Mouse (Mus musculus) heart, adult 2 months (tissue): Measurements from ENCODE around the gene Rbbp9. TPM values are rescaled to one million over a fixed set of nuclear protein-coding genes. Genes with fewer than 3 reads are reported as not detected.

Experiments
- DNase-seq, 2 experiments: peaks; one replicate each; pipeline ENCODE4 v3.0.0; 2021
- H3K27ac ChIP-seq: fragments of 200-600 bp; 2 replicates; pipeline ENCODE4 v1.8.1; 2022
- H3K27me3 ChIP-seq: fragments of 200-500 bp; 2 replicates; pipeline ENCODE4 v1.6.1; 2012; ENCODE audit warnings: mild to moderate bottlenecking, low read length, inconsistent platforms, mixed read lengths; ENCODE audit not compliant: control insufficient read depth, insufficient read depth
- H3K36me3 ChIP-seq: fragments of 200-500 bp; 2 replicates; pipeline ENCODE4 v1.6.1; 2012; ENCODE audit warnings: low read length, inconsistent platforms; ENCODE audit not compliant: control insufficient read depth, insufficient read depth
- H3K4me1 ChIP-seq: fragments of 200-500 bp; 2 replicates; pipeline ENCODE4 v1.6.1; 2011; ENCODE audit warnings: low read length; ENCODE audit not compliant: control insufficient read depth, insufficient read depth
- H3K4me3 ChIP-seq: fragments of 200-600 bp; 2 replicates; pipeline ENCODE4 v1.8.1; 2022
- H3K79me2 ChIP-seq: fragments of 200-500 bp; replicated peaks from 2 replicates; pipeline ENCODE4 v1.6.1; 2012; ENCODE audit warnings: mild to moderate bottlenecking, inconsistent platforms, low read length, moderate library complexity, mixed read lengths; ENCODE audit not compliant: control insufficient read depth, insufficient read depth
- H3K9ac ChIP-seq: fragments of 200-500 bp; 2 replicates; pipeline ENCODE4 v1.6.1; 2012; ENCODE audit warnings: low read depth, mild to moderate bottlenecking, control low read depth, inconsistent platforms, low read length, mixed read lengths
- CTCF ChIP-seq: fragments of 200-600 bp; IDR thresholded peaks from 2 replicates; pipeline ENCODE4 v1.8.1; 2022; ENCODE audit warnings: antibody characterized with exemption, mild to moderate bottlenecking, moderate library complexity
- EP300 ChIP-seq: fragments of 200-500 bp; IDR thresholded peaks from 2 replicates; pipeline ENCODE4 v1.6.1; 2011; ENCODE audit warnings: low read depth, low read length, control low read depth; ENCODE audit not compliant: insufficient read depth
- POLR2A ChIP-seq: fragments of 200-500 bp; IDR thresholded peaks from 2 replicates; pipeline ENCODE4 v1.6.1; 2011; ENCODE audit warnings: mild to moderate bottlenecking, low read depth, low read length, control low read depth; ENCODE audit not compliant: insufficient read depth
- WGBS: fragments of 180-500 bp; shearing (Covaris S2); methylation state at CpG from one replicate; pipeline ENCODE4 v1.1.7; 2018; 5-methylcytosine and 5-hydroxymethylcytosine counted together
- intact Hi-C: fragments of 180-260 bp; cut with DNase I; formaldehyde crosslinking; loops from one replicate; pipeline ENCODE4 v1.15.1; 2025
- polyA plus RNA-seq: library from polyadenylated mRNA; depleted of rRNA; stranded (reverse); fragments of >200 nt; gene quantifications from 2 replicates; pipeline ENCODE4 v1.2.3, GENCODE M21; 2012
- total RNA-seq, 2 experiments: library from RNA; stranded (reverse); gene quantifications; 2 replicates each; pipeline ENCODE4 v1.2.3; 2021

Rbbp9 gene
- total and polyA plus RNA-seq, 3 experiments, result 7.3 to 12.1 (median 10.4) TPM

- Histone ChIP-seq H3K36me3 (no peaks in the 10 kb centered on the region), H3K79me2 (no peaks in the 10 kb centered on the region), H3K27ac (peak within 1 kb of the TSS; percentile 97), H3K4me3 (peak within 1 kb of the TSS; percentile 66), H3K4me1 (no peaks in the 10 kb centered on the region), H3K27me3 (no peaks in the 10 kb centered on the region), H3K9ac (peak within 1 kb of the TSS; percentile 80)
- intact Hi-C loops, result loop anchor here (2.0 to 10.0 kb wide), 2 partner anchors 29 to 191 kb away; partner anchors contain the start of genes Dzank1, Kat14, Pet117 and Polr3f
- TF ChIP-seq POLR2A, result peak; percentile 73
- no peak for TF ChIP-seq EP300
- TF ChIP-seq CTCF, result no peak
- peak; percentile 96 to 97 for DNase-seq
- under 1% methylated on average over 44 of the region's 44 CpGs for WGBS
Measured at GRCm38 (mm10) chr2:144555820-144556552, 5.3 kb upstream of the Rbbp9 start, which contains the start of gene Sec23b. Gene Sec23b, plus strand, starts transcription at chr2:144556229.

- peak overlapping the region; percentile 97 for H3K27ac ChIP-seq
- H3K27me3 ChIP-seq, result no peaks in the 10 kb centered on the region
- H3K36me3 ChIP-seq, result no peaks in the 10 kb centered on the region
- no peak for DNase-seq
- H3K79me2 ChIP-seq, result peaks cover 2% of the 10 kb centered on the region
- intact Hi-C loops, result loop anchor here (10.0 kb wide), 1 partner anchor 191 kb away; the partner anchor contains the start of genes Kat14 and Pet117
- peak overlapping the region; percentile 66 for H3K4me3 ChIP-seq
- WGBS, result 2% methylated on average over 14 of the region's 14 CpGs
- peak overlapping the region; percentile 80 for H3K9ac ChIP-seq
- TF ChIP-seq POLR2A (no peak), CTCF (no peak)
- H3K4me1 ChIP-seq, result no peaks in the 10 kb centered on the region
Measured at GRCm38 (mm10) chr2:144555286-144555819, 4.7 kb upstream of the Rbbp9 start.

- Histone ChIP-seq H3K79me2 (peaks cover 2% of the 10 kb centered on the region), H3K27me3 (no peaks in the 10 kb centered on the region), H3K4me1 (no peaks in the 10 kb centered on the region; the same call in 1 of the 2 replicates), H3K36me3 (no peaks in the 10 kb centered on the region), H3K27ac (no peak overlapping the region), H3K4me3 (no peak overlapping the region), H3K9ac (no peak overlapping the region)
- intact Hi-C loops, result loop anchor here (10.0 kb wide), 1 partner anchor 189 kb away; the partner anchor contains the start of genes Kat14 and Pet117
- 88% methylated on average over 3 of the region's 3 CpGs for WGBS
- DNase-seq, result no peak
- no peak for TF ChIP-seq EP300
- no peak for TF ChIP-seq POLR2A
- no peak for TF ChIP-seq CTCF
Measured at GRCm38 (mm10) chr2:144553905-144554304, 3.2 kb upstream of the Rbbp9 start.

- Histone ChIP-seq H3K36me3 (peaks cover 5% of the 10 kb centered on the region), H3K4me1 (no peaks in the 10 kb centered on the region; the same call in 1 of the 2 replicates), H3K4me3 (no peak overlapping the region), H3K79me2 (peaks cover 2% of the 10 kb centered on the region), H3K27me3 (no peaks in the 10 kb centered on the region), H3K9ac (no peak overlapping the region), H3K27ac (no peak overlapping the region)
- DNase-seq, result no peak
- 79% methylated on average over 4 of the region's 4 CpGs for WGBS
- TF ChIP-seq CTCF, result no peak
- TF ChIP-seq EP300, result no peak
- no peak for TF ChIP-seq POLR2A
- intact Hi-C loops, result loop anchor here (10.0 kb wide), 1 partner anchor 1967 kb away; the partner anchor contains the start of gene Ralgapa2
Measured at GRCm38 (mm10) chr2:144547559-144547958, 3.1 kb downstream of the Rbbp9 start.

- DNase-seq, result no peak
- Histone ChIP-seq H3K4me1 (no peaks in the 10 kb centered on the region; the same call in 1 of the 2 replicates), H3K4me3 (no peak overlapping the region), H3K9ac (no peak overlapping the region), H3K27ac (no peak overlapping the region), H3K36me3 (peaks cover 5% of the 10 kb centered on the region), H3K79me2 (peaks cover under 1% of the 10 kb centered on the region), H3K27me3 (no peaks in the 10 kb centered on the region)
- intact Hi-C loops, result loop anchor here (10.0 kb wide), 1 partner anchor 1969 kb away; the partner anchor contains the start of gene Ralgapa2
- WGBS, result 19% methylated on average over 1 of the region's 1 CpGs
- no peak for TF ChIP-seq POLR2A
- no peak for TF ChIP-seq EP300
- no peak for TF ChIP-seq CTCF
Measured at GRCm38 (mm10) chr2:144545481-144545880, 5.2 kb downstream of the Rbbp9 start.

- intact Hi-C loops, result loop anchor here (10.0 kb wide), 1 partner anchor 1970 kb away; the partner anchor contains the start of gene Ralgapa2
- H3K79me2 ChIP-seq, result no peaks in the 10 kb centered on the region
- no peak overlapping the region for H3K9ac ChIP-seq
- no peaks in the 10 kb centered on the region for H3K27me3 ChIP-seq
- no peaks in the 10 kb centered on the region; the same call in 1 of the 2 replicates for H3K4me1 ChIP-seq
- no peak for TF ChIP-seq CTCF
- H3K36me3 ChIP-seq, result peaks cover 5% of the 10 kb centered on the region
- no peak for DNase-seq
- no peak overlapping the region for H3K27ac ChIP-seq
- WGBS, result 85% methylated on average over 2 of the region's 2 CpGs
- no peak overlapping the region for H3K4me3 ChIP-seq
Measured at GRCm38 (mm10) chr2:144545061-144545460, 5.6 kb downstream of the Rbbp9 start.
